7 mouse cellular contexts compared by ENCODE assay signal in genomic region chr7:128622266-128622961, GRCm38 (mm10). TPM values are rescaled to one million over a fixed set of nuclear protein-coding genes. Genes with fewer than 3 reads are reported as not detected.
DNase-seq lines count a peak whose midpoint lies in the region; ATAC-seq and TF ChIP-seq lines count a peak whose summit lies in the region.

No protein-coding gene starts in this region.

- H3K36me3 ChIP-seq in liver, adult 2 months (ENCODE audit: control insufficient read depth, insufficient read depth, low read length), result no peaks in the 10 kb centered on the region
- H3K36me3 ChIP-seq in liver, embryonic 12.5 days, result no peaks in the 10 kb centered on the region
- peaks cover 2% of the 10 kb centered on the region for H3K36me3 ChIP-seq in megakaryocyte, embryonic 14.5 days (replicated peaks; ENCODE audit: low read length)

- no peak overlapping the region; the same call in 1 of the 2 replicates for H3K27ac ChIP-seq in liver, adult 2 months (replicated peaks; ENCODE audit: insufficient read depth, low read depth, low read length)
- H3K27ac ChIP-seq in liver, embryonic 12.5 days, result no peak overlapping the region

- CTCF ChIA-PET in Patski (lab: Charles Lee), result interaction anchor here (1.1 to 2.1 kb wide), 7 partner anchors 8 to 148 kb away, joined by 3 to 9 read pairs (median 6); partner anchors contain the start of gene Bag3

- no peak overlapping the region for H3K4me2 ChIP-seq in liver, embryonic 12.5 days

- no peaks in the 10 kb centered on the region for H3K9me3 ChIP-seq in liver, embryonic 12.5 days (replicated peaks)
- H3K9me3 ChIP-seq in megakaryocyte, embryonic 14.5 days, result no peaks in the 10 kb centered on the region

- peaks cover 28% of the 10 kb centered on the region for H3K79me2 ChIP-seq in liver, adult 2 months (ENCODE audit: control insufficient read depth, insufficient read depth, low read length)

- intact Hi-C loops in heart, postnatal 10 days (cut with DNase I), result no loop called here

- 45% methylated on average over 7 of the region's 7 CpGs for WGBS in liver, adult 2 months
- WGBS in liver, embryonic 12.5 days (ENCODE audit: insufficient replicate concordance), result 65% methylated on average over 7 of the region's 7 CpGs

- DNase-seq in liver, adult 2 months (ENCODE audit: extremely low read depth, low read depth, low spot score), result peak; percentile 78
- peak; percentile 62 for DNase-seq in Patski (ENCODE audit: low read depth, low spot score)
- peak; percentile 27 to 71 for DNase-seq in cerebellum, postnatal 36 days
- DNase-seq in heart, postnatal 10 days, result peak; percentile 44 to 49
- no peak for DNase-seq in embryo, embryonic 9.5 days (ENCODE audit: extremely low spot score)

- POLR2A ChIA-PET in Patski (lab: Charles Lee), result no interaction called here

- TF ChIP-seq POLR2A in liver, adult 2 months (IDR thresholded peaks at IDR 0.05; ENCODE audit: extremely low read depth, insufficient read depth, low read length), result no peak

- H3K27me3 ChIP-seq in liver, adult 2 months (ENCODE audit: control insufficient read depth, insufficient read depth, low read length), result no peaks in the 10 kb centered on the region
- H3K27me3 ChIP-seq in liver, embryonic 12.5 days (replicated peaks), result no peaks in the 10 kb centered on the region
- H3K27me3 ChIP-seq in Patski, result no peaks in the 10 kb centered on the region
- no peaks in the 10 kb centered on the region for H3K27me3 ChIP-seq in megakaryocyte, embryonic 14.5 days (replicated peaks)

- no peak for TF ChIP-seq CTCF in liver, adult 2 months (IDR thresholded peaks at IDR 0.05; ENCODE audit: low read depth, low read length)
- TF ChIP-seq CTCF in Patski (IDR thresholded peaks at IDR 0.05), result no peak

- no peak for ATAC-seq in liver, embryonic 12.5 days
- ATAC-seq in Patski, result peak; percentile 79

- peaks cover 27% of the 10 kb centered on the region for H3K4me1 ChIP-seq in liver, adult 2 months (ENCODE audit: control insufficient read depth, insufficient read depth, low read length)
- H3K4me1 ChIP-seq in liver, embryonic 12.5 days, result peaks cover 9% of the 10 kb centered on the region
- peaks cover 50% of the 10 kb centered on the region for H3K4me1 ChIP-seq in megakaryocyte, embryonic 14.5 days

- in situ Hi-C loops in Patski (cut with MboI; ENCODE audit: low pct_unique_long_range_greater_than_20kb), result no loop called here

- H3K9ac ChIP-seq in liver, adult 2 months (ENCODE audit: low read depth, low read length), result no peak overlapping the region
- no peak overlapping the region for H3K9ac ChIP-seq in liver, embryonic 12.5 days

- H3K4me3 ChIP-seq in liver, adult 2 months (ENCODE audit: insufficient read depth, low read depth, low read length), result no peak overlapping the region
- H3K4me3 ChIP-seq in liver, embryonic 12.5 days, result no peak overlapping the region
- H3K4me3 ChIP-seq in megakaryocyte, embryonic 14.5 days (replicated peaks), result peak overlapping the region; percentile 44

RNA-seq across cellular contexts. Expression of gene Inpp5f, which starts 11.3 kb away (rescaled TPM):
- total RNA-seq in liver, adult 2 months (2014; rRNA removed), result 13.1 and 16.0 TPM in 2 replicates
- polyA plus RNA-seq in liver, adult 2 months (2012; rRNA removed), result 5.2 and 5.5 TPM in 2 replicates
- 9.3 and 10.2 TPM in 2 replicates for polyA plus RNA-seq in liver, embryonic 12.5 days (2016; fragmentation: Nextera tagmentation; extraction: Ambion mirVana)
- 44.3 TPM for polyA plus RNA-seq in Patski (2021)
- total RNA-seq in heart, postnatal 10 days (2021), result 1 to 10 TPM; 7.7 to 8.0 TPM
- 0.51 TPM in 1 of 2 replicates, not detected in the other for polyA plus RNA-seq in megakaryocyte, embryonic 14.5 days (2012; ENCODE audit: insufficient read depth, low replicate concordance)
